Mouse (Mus musculus) lung, embryonic 14.5 days (tissue): ENCODE measurements around the gene Paqr4. TPM values are rescaled to one million over a fixed set of nuclear protein-coding genes. Genes with fewer than 3 reads are reported as not detected.

Experiments used
- ATAC-seq: fragments of 200-750 bp; cut with Nextera tagmentation; 2 replicates; pipeline ENCODE4 v1.8.0; 2017; ENCODE audit warnings: mild to moderate bottlenecking, moderate TSS enrichment, moderate library complexity; ENCODE audit not compliant: insufficient read depth
- DNase-seq: peaks from one replicate; pipeline ENCODE4 v3.0.0-alpha.2; 2015
- H3K27ac ChIP-seq: fragments of 300-500 bp; sonication (generic); 2 replicates; pipeline ENCODE4 v1.5.1; 2014; ENCODE audit warnings: low read depth, mild to moderate bottlenecking, moderate library complexity
- H3K27me3 ChIP-seq: fragments of 300-500 bp; sonication (generic); 2 replicates; pipeline ENCODE4 v1.6.1; 2014; ENCODE audit warnings: low read length, control low read depth; ENCODE audit not compliant: insufficient read depth
- H3K36me3 ChIP-seq: fragments of 300-500 bp; sonication (generic); 2 replicates; pipeline ENCODE4 v1.6.1; 2014; ENCODE audit warnings: control low read depth; ENCODE audit not compliant: insufficient read depth
- H3K4me1 ChIP-seq: fragments of 300-500 bp; sonication (generic); 2 replicates; pipeline ENCODE4 v1.6.1; 2014; ENCODE audit warnings: antibody characterized with exemption, control low read depth; ENCODE audit not compliant: insufficient read depth
- H3K4me2 ChIP-seq: fragments of 300-500 bp; sonication (generic); 2 replicates; pipeline ENCODE4 v1.6.1; 2014; ENCODE audit warnings: mild to moderate bottlenecking
- H3K4me3 ChIP-seq: fragments of 300-500 bp; sonication (generic); 2 replicates; pipeline ENCODE4 v1.5.1; 2014; ENCODE audit warnings: low read depth, low read length
- H3K9ac ChIP-seq: fragments of 300-500 bp; sonication (generic); 2 replicates; pipeline ENCODE4 v1.6.1; 2014
- H3K9me3 ChIP-seq: fragments of 300-500 bp; sonication (generic); 2 replicates; pipeline ENCODE4 v1.6.1; 2016; ENCODE audit warnings: low read depth, low read length, control low read depth
- CTCF ChIP-seq: IDR thresholded peaks from 2 replicates; pipeline ENCODE4 v1.5.1; 2016; ENCODE audit warnings: antibody characterized with exemption, low read depth
- WGBS: fragments of 180-500 bp; shearing (Covaris S2); extraction: QIAGEN DNeasy Blood & Tissue Kit; methylation state at CpG from one replicate; pipeline ENCODE4 v1.1.7; 2014; 5-methylcytosine and 5-hydroxymethylcytosine counted together
- polyA plus RNA-seq: library from polyadenylated mRNA; unstranded; fragments of >200 nt; fragmentation: Nextera tagmentation; extraction: Ambion mirVana; gene quantifications from 2 replicates; pipeline ENCODE4 v1.2.1, GENCODE M21; 2014

The Paqr4 gene
- polyA plus RNA-seq, 1 experiment from 2014 or later, result 35.8 TPM

- TF ChIP-seq CTCF, result no peak
- DNase-seq (peak; percentile 54), ATAC-seq (peak; percentile 38; the same call in 1 of the 2 replicates)
- Histone ChIP-seq H3K9me3 (no peaks in the 10 kb centered on the region), H3K4me1 (peaks cover 8% of the 10 kb centered on the region), H3K27me3 (peaks cover 6% of the 10 kb centered on the region; the same call in 1 of the 2 replicates), H3K9ac (no peak overlapping the region), H3K4me3 (no peak overlapping the region), H3K27ac (peak overlapping the region; percentile 58), H3K4me2 (0 out of 2 replicates have a peak overlapping the region, but pooled peaks have one; percentile 4), H3K36me3 (no peaks in the 10 kb centered on the region)
- WGBS, result 42% methylated on average over 1 of the region's 1 CpGs
These were observed 46.2 kb downstream of the Paqr4 start for GRCm38 (mm10) chr17:23694491-23694890.

Other genes starting within 250 kb of the Paqr4 start
- gene Zfp213, start 176.6 kb downstream of the Paqr4 start, polyA plus RNA-seq, result 21.8 and 24.7 TPM in 2 replicates
- 12.3 and 15.6 TPM in 2 replicates for gene Zfp13, start 141.4 kb downstream of the Paqr4 start, polyA plus RNA-seq
- gene Zscan10, start 140.0 kb downstream of the Paqr4 start, polyA plus RNA-seq, result 0.53 and 0.74 TPM in 2 replicates
- gene Mmp25, start 95.6 kb downstream of the Paqr4 start, polyA plus RNA-seq, result 0.31 and 0.86 TPM in 2 replicates
- 1.3 and 1.9 TPM in 2 replicates for gene Bicdl2, start 80.4 kb downstream of the Paqr4 start, polyA plus RNA-seq
- 63.8 and 71.1 TPM in 2 replicates for gene Hcfc1r1, start 67.3 kb downstream of the Paqr4 start, polyA plus RNA-seq
- gene Thoc6, start 67.0 kb downstream of the Paqr4 start, polyA plus RNA-seq, result 47.4 and 49.6 TPM in 2 replicates
- gene Tnfrsf12a, start 63.4 kb downstream of the Paqr4 start, polyA plus RNA-seq, result 21.6 and 24.0 TPM in 2 replicates
- gene Cldn6, start 61.6 kb downstream of the Paqr4 start, polyA plus RNA-seq, result 207 and 219 TPM in 2 replicates
- 5.1 and 6.2 TPM in 2 replicates for gene Cldn9, start 56.8 kb downstream of the Paqr4 start, polyA plus RNA-seq
- gene 1520401A03Rik, start 18.1 kb downstream of the Paqr4 start, polyA plus RNA-seq, result 0.17 TPM in 1 of 2 replicates, not detected in the other
- 68.4 and 79.0 TPM in 2 replicates for gene Pkmyt1, start 14.5 kb downstream of the Paqr4 start, polyA plus RNA-seq
- gene Kremen2, start 5.0 kb upstream of the Paqr4 start, polyA plus RNA-seq, result not detected in 2 replicates
- gene Flywch1, start 30.7 kb upstream of the Paqr4 start, polyA plus RNA-seq, result 64.9 and 73.4 TPM in 2 replicates
- 28.4 and 29.3 TPM in 2 replicates for gene Flywch2, start 45.2 kb upstream of the Paqr4 start, polyA plus RNA-seq
- 429 and 491 TPM in 2 replicates for gene Srrm2, start 49.7 kb upstream of the Paqr4 start, polyA plus RNA-seq
- 1,057 and 1,075 TPM in 2 replicates for gene Elob, start 88.3 kb upstream of the Paqr4 start, polyA plus RNA-seq
- not detected in 2 replicates for gene Prss33, start 95.2 kb upstream of the Paqr4 start, polyA plus RNA-seq
- gene Prss32, start 103.0 kb upstream of the Paqr4 start, polyA plus RNA-seq, result not detected in 2 replicates
- gene Prss41, start 103.3 kb upstream of the Paqr4 start, polyA plus RNA-seq, result 1.0 and 1.4 TPM in 2 replicates
- not detected in 2 replicates for gene Prss21, start 127.2 kb upstream of the Paqr4 start, polyA plus RNA-seq
- 1.0 TPM in 1 of 2 replicates, not detected in the other for gene Dcpp1, start 140.0 kb upstream of the Paqr4 start, polyA plus RNA-seq
- not detected in 2 replicates for gene Dcpp2, start 140.0 kb upstream of the Paqr4 start, polyA plus RNA-seq
- 2.2 TPM in 2 replicates for gene Dcpp3, start 176.6 kb upstream of the Paqr4 start, polyA plus RNA-seq
- gene Sbp, start 200.8 kb upstream of the Paqr4 start, polyA plus RNA-seq, result not detected in 2 replicates
- not detected in 2 replicates for gene Sbpl, start 214.4 kb upstream of the Paqr4 start, polyA plus RNA-seq
- gene Prss30, start 239.7 kb upstream of the Paqr4 start, polyA plus RNA-seq, result 0.20 TPM in 1 of 2 replicates, not detected in the other